Mouse (Mus musculus) heart, postnatal 0 days (tissue): ENCODE results near the gene Tmem44.

Experiments used
- CTCF ChIP-seq: IDR thresholded peaks from 2 replicates; pipeline ENCODE4 v1.5.1; 2016; ENCODE audit warnings: antibody characterized with exemption, control low read depth, low read depth
- EP300 ChIP-seq: IDR thresholded peaks from 2 replicates; pipeline ENCODE4 v1.6.1; 2016; ENCODE audit warnings: antibody characterized with exemption, low read depth

DNA sequence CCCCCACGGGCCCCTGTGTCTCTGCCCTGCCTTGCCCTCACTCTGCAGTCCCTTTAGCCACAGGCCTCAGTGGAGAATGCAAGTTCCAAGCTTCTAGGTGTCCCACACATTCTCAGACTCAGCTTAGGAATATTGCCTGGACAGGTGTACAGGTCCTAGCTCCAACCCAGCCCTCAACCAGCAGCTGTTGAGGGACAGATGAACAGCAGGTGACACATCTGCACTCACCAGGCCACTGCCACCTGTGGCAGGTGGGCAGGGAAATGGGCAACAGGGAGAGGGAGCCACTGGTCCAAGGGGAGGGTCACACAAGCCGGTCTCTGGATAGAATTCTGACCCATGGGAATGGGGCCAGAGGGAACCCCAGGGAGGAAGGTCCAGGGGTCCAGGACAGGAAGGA is 22.8 kb downstream of the Tmem44 start:
- TF ChIP-seq CTCF, result no peak
- TF ChIP-seq EP300, result no peak
